Mouse (Mus musculus) C2C12 (cell line): Measurements from ENCODE around the gene Plekhm2. TPM values are rescaled to one million over a fixed set of nuclear protein-coding genes. Genes with fewer than 3 reads are reported as not detected.

Source experiments
- H3K27me3 ChIP-seq: one replicate; pipeline ENCODE4 v1.6.1; 2011; ENCODE audit not compliant: control insufficient read depth, insufficient read depth, insufficient read length
- H3K36me3 ChIP-seq: one replicate; pipeline ENCODE4 v1.6.1; 2011; ENCODE audit not compliant: control insufficient read depth, insufficient read depth
- H3K4me3 ChIP-seq: one replicate; pipeline ENCODE4 v1.5.1; 2011; ENCODE audit warnings: mild to moderate bottlenecking, control low read depth; ENCODE audit not compliant: poor library complexity, insufficient read depth, severe bottlenecking
- H3K79me2 ChIP-seq: one replicate; pipeline ENCODE4 v1.6.1; 2011; ENCODE audit not compliant: control insufficient read depth, insufficient read depth
- H3K79me3 ChIP-seq: one replicate; pipeline ENCODE4 v1.6.1; 2011; ENCODE audit warnings: low read depth, control low read depth
- H3ac ChIP-seq: one replicate; pipeline ENCODE3; 2011; ENCODE audit warnings: low read depth; ENCODE audit not compliant: control insufficient read depth, insufficient read length
- CEBPB ChIP-seq: IDR thresholded peaks from one replicate; pipeline ENCODE4 v1.6.1; 2011; ENCODE audit warnings: low read depth, mild to moderate bottlenecking, control low read depth, moderate library complexity
- CTCF ChIP-seq: IDR thresholded peaks from one replicate; pipeline ENCODE4 v1.5.1; 2011; ENCODE audit not compliant: control insufficient read depth, insufficient read depth, insufficient read length
- FOSL1 ChIP-seq: IDR thresholded peaks from one replicate; pipeline ENCODE4 v1.8.0; 2011; ENCODE audit warnings: mild to moderate bottlenecking, low read length; ENCODE audit not compliant: poor library complexity, insufficient read depth, severe bottlenecking
- MAX ChIP-seq: IDR thresholded peaks from one replicate; pipeline ENCODE4 v1.6.1; 2011; ENCODE audit warnings: mild to moderate bottlenecking, control low read depth
- MYOD1 ChIP-seq: IDR thresholded peaks from one replicate; pipeline ENCODE4 v1.6.1; 2011; ENCODE audit warnings: low read depth; ENCODE audit not compliant: control insufficient read depth, insufficient read length
- MYOG ChIP-seq: IDR thresholded peaks from one replicate; pipeline ENCODE4 v1.6.1; 2011; ENCODE audit not compliant: control insufficient read depth, insufficient read length; ENCODE audit errors: extremely low read depth
- USF1 ChIP-seq: IDR thresholded peaks from one replicate; pipeline ENCODE4 v1.6.1; 2011; ENCODE audit warnings: low read depth, mild to moderate bottlenecking, control low read depth, moderate library complexity
- polyA plus RNA-seq: library from polyadenylated mRNA; unstranded; fragments of >200 nt; fragmentation: generic; extraction: Trizol; gene quantifications from one replicate; pipeline ENCODE4 v1.2.1, GENCODE M21; 2012; ENCODE audit warnings: missing spikeins

The Plekhm2 gene
- polyA plus RNA-seq, 1 experiment, result 13.1 TPM

DNA sequence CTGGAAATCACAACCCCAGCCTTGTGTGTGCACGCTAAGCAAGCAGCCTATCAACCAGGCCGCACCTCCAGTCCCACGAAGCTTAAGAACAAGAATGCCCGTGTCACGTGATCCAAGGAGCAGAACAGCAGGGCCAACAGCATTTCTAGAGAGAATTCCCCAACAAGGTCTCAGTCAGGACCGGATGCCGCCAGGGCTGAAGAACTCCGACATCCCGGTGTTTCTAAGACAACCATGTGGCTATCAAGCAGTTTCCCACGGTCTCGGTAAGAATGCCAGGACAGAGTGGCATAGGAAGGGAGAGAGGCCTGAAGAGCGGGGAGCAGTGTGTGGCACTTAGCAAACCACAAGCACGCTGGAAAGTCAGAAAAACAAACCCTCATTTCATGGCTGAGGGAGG, 10.9 kb downstream of the Plekhm2 start:
- H3K4me3 ChIP-seq, result no peak overlapping the region
- no peaks in the 10 kb centered on the region for H3K27me3 ChIP-seq
- peaks cover 8% of the 10 kb centered on the region for H3K79me2 ChIP-seq
- H3K79me3 ChIP-seq, result peaks cover 2% of the 10 kb centered on the region
- H3K36me3 ChIP-seq, result peaks cover 5% of the 10 kb centered on the region
- no peak overlapping the region for H3ac ChIP-seq
- TF ChIP-seq MAX, result no peak
- TF ChIP-seq USF1, result no peak
- TF ChIP-seq MYOG, result no peak
- no peak for TF ChIP-seq CEBPB
- no peak for TF ChIP-seq MYOD1
- no peak for TF ChIP-seq CTCF
- TF ChIP-seq FOSL1, result no peak

DNA sequence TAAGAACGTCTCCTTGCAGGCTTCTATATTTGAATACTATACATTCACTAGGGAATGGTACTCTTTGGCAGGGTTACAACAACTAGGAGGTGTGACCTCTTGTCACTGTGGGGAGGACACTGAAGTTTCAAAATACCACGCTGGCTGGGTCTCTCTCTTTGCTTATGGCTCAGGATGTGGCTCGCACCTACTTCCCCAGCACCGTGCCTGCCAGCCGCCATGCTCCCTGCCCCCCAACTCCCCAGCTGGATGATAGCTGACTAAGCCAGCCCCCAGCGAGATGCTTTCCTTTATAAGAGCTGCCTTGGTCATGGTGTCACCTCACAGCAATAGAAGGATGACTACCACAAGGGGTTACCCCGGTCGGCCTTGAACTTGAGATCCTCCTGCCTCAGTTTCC, 11.7 kb downstream of the Plekhm2 start:
- peaks cover 4% of the 10 kb centered on the region for H3K79me3 ChIP-seq
- H3ac ChIP-seq, result no peak overlapping the region

DNA sequence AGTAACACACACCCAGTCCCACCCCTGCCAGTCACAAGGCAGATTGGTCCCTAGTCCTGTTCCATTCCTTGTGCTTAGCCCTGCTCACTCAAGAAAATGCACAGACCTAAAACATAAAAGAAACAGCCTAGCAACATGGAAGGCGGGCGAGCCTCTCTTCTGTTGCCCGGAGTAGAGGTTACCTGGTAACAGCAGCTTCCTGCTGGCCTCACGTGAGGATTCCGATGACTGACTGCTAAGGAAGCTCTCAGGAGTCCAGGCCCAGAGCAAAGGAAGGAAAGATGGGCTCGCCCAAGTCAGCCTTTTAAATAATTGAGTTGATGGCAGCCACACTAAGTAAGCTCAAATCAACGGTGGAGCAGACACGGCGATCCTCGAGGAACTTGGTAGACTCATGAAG, 12.8 kb downstream of the Plekhm2 start:
- Histone ChIP-seq H3K79me2 (peaks cover 8% of the 10 kb centered on the region), H3K36me3 (peaks cover 5% of the 10 kb centered on the region), H3ac (no peak overlapping the region), H3K27me3 (no peaks in the 10 kb centered on the region), H3K79me3 (peaks cover 4% of the 10 kb centered on the region), H3K4me3 (no peak overlapping the region)
- TF ChIP-seq MYOD1, result no peak
- TF ChIP-seq CEBPB, result no peak
- no peak for TF ChIP-seq FOSL1
- no peak for TF ChIP-seq MYOG
- TF ChIP-seq CTCF, result no peak
- TF ChIP-seq MAX, result no peak
- TF ChIP-seq USF1, result no peak

More for the DNA sequence above, 11.7 kb downstream of the Plekhm2 start:
- Histone ChIP-seq H3K27me3 (no peaks in the 10 kb centered on the region), H3K79me2 (peaks cover 8% of the 10 kb centered on the region), H3K4me3 (no peak overlapping the region), H3K36me3 (peaks cover 5% of the 10 kb centered on the region)
- TF ChIP-seq MAX (no peak), MYOG (no peak), CTCF (no peak), FOSL1 (no peak), USF1 (no peak), CEBPB (no peak), MYOD1 (no peak)

DNA sequence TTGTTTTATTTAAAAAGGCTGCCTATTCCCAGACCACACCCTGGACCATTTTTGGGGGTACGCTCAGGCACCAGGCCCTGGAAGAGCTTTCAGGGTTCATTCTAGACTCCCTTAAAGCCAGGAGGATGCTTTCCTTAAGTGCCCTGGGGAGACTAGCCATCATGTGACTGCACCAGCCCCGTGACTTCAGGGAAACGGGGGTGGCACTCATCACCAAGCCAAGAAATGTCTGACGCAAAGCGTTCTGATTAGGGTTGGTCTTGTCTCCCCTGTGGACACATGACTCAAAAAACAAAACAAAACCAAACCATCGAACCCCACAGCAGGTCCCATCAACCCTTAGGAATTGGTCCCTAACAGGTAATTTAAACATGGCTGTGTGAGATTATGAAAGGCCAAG, 13.4 kb downstream of the Plekhm2 start:
- H3K79me2 ChIP-seq, result peaks cover 8% of the 10 kb centered on the region
- H3ac ChIP-seq, result no peak overlapping the region
- H3K36me3 ChIP-seq, result peaks cover 5% of the 10 kb centered on the region
- no peak for TF ChIP-seq MYOG
- no peak for TF ChIP-seq FOSL1
- no peak for TF ChIP-seq MAX
- no peak for TF ChIP-seq CEBPB
- no peak for TF ChIP-seq CTCF
- no peak for TF ChIP-seq MYOD1
- no peak for TF ChIP-seq USF1
- H3K27me3 ChIP-seq, result no peaks in the 10 kb centered on the region
- H3K4me3 ChIP-seq, result no peak overlapping the region
- H3K79me3 ChIP-seq, result peaks cover 6% of the 10 kb centered on the region

DNA sequence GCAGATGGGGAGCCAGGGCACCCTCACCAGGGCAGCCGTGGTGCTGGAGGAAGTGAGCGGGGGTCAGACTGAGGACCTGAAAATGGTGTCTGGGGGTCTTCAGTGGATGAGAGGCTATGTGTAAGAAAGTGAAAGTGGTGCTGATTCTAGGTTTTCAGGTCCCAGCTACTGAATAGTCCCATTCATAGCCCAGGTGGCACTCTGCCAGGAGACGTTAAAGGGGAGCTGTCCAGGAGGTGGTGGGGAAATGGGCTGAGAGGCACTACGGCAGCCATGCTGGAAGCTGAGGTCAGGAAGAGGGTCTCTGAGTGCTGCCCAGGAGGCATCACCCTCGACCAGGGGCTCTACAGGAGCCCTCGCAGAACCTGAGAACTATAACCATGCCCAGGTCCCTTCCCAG, 15.5 kb downstream of the Plekhm2 start:
- TF ChIP-seq CTCF (no peak), USF1 (no peak), MAX (no peak)
- no peaks in the 10 kb centered on the region for H3K27me3 ChIP-seq
- no peak overlapping the region for H3ac ChIP-seq
- H3K79me2 ChIP-seq, result peaks cover 8% of the 10 kb centered on the region
- H3K36me3 ChIP-seq, result peaks cover 5% of the 10 kb centered on the region
- H3K4me3 ChIP-seq, result no peak overlapping the region
- H3K79me3 ChIP-seq, result peaks cover 6% of the 10 kb centered on the region

DNA sequence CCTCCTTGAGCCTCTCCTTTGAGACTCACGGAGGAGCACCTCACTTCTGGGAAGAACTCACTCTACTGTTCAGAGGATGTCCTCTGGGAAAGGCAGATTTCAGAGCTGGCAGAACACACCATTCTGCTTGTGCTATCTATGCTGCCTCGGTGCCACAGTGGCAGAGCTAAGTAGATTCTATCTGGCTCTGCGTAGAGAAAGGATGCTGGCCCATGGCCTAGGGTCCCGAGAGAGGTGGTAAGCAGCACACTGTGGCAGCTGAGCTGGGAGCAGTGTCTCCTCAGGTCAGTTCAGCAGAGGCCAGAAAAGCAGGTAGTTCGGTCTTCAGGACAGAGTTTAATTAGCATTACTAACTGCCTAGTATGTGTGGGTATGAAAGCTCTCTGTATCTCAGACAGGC, 16.4 kb downstream of the Plekhm2 start:
- Histone ChIP-seq H3ac (no peak overlapping the region), H3K27me3 (no peaks in the 10 kb centered on the region), H3K79me2 (peaks cover 8% of the 10 kb centered on the region), H3K36me3 (peaks cover 5% of the 10 kb centered on the region), H3K79me3 (peaks cover 6% of the 10 kb centered on the region), H3K4me3 (no peak overlapping the region)
- TF ChIP-seq CTCF (no peak), CEBPB (no peak), MAX (no peak), USF1 (no peak), FOSL1 (no peak), MYOD1 (no peak), MYOG (no peak)
